Mouse (Mus musculus): ENCODE data around the gene Cerkl.

Cerkl gene

DNA sequence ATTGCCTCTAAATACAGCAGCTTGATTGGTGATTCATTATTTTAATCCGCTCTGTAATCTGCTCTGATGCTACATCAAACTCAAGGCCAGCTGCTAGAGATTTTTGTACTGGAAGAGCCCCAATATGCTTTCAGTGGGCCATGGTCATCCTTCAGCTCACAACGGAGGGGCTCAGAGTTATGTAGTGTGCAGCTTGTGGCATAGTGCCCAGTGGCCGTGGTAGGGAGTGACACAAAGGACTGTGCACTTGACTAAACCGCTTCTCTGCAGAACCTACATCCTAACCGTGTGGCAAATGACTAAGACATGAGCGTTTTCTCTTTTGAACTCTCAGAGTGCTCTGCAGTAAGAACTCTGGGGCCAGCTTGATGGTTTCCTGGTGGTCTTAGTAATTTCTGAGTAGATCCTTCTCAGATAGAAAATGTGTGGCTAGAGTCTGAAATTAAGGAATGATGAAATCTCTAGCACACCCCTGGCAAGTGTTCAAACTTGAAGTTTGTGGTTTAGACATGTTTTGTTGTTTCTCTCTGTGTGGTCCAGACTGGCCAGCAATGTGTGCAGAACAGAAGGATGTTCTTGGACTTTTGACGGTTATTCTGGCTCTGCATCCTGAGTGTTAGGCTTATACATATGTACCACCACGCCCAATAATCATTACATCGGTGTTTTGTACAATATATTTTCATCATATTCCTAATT, 140.3 kb downstream of the Cerkl start:
- DNase-seq (ENCODE audit: low spot score in 2 of 2) = no peak

DNA sequence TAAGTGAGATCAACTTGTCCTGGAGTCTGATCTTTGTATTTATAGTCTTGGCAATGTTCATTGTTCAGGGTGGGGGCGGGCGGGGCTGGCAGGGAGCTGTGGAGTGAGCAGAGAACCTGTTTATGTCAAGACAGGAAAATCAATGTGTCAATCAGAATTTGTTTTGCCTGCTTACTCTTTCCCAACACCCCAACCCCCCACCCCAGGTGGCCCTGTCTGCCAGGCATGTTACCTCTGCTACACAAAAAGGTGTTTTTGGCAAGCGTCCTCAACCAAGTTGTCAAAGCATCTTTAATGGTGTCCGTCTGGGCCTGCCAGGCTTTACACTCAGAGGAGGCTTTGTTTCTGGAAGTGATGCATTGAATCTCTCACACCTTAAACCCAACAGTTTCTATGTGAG, 141.5 kb downstream of the Cerkl start:
- DNase-seq (ENCODE audit: low spot score in 2 of 2) = no peak

DNA sequence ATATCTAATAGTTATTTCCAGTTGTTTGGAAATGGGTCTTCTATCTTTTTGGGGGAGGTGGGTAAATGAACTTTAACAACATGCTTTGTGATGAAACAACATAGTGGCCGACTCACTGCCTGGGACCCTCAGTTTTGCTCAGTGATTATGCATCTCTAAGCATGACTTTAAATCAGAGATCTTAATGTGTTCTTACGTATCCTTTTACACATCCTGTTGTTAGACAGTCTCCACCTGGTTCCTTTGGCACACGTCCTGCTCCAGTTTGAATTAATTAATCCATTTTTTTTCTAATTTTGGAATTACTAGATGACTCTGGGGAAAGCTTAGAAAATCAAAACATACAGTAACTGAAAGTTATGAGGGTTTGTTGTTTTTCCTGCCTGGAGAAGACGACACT, 144.1 kb downstream of the Cerkl start:
- DNase-seq (ENCODE audit: low spot score in 2 of 2) = no peak

DNA sequence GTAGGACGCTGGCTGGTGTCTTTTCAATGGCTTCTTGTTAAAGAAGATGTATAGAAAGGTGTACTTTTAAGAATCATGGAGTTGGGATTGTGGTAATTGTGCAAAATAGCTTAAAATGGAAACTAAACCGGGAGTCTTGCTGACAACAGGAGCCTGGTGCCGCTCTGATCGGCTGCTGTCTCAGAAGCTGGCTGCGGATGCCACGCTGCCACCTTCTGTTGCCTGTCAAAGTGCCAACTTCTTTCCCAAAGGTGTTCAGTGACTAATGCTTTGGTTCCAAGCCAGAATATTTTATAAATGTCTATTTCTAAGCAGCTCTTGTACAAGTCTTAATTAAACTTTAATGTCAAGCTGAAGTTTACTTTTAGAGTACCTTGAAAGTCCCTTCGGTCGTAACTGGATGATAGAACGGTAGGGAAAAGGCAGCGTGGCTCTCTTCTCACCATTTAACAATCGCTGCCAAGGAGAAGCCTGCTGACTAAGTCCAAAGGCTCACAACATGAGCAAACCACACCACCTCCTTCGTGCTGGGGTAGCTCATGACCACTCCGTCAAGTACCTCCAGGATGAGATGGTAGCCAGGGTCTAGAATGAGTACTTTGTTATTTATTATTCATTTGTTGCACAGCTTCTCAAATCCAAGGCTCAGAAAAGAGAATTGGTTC, 147.0 kb downstream of the Cerkl start:
- DNase-seq (ENCODE audit: low spot score in 2 of 2) = peak; percentile 10 to 32

DNA sequence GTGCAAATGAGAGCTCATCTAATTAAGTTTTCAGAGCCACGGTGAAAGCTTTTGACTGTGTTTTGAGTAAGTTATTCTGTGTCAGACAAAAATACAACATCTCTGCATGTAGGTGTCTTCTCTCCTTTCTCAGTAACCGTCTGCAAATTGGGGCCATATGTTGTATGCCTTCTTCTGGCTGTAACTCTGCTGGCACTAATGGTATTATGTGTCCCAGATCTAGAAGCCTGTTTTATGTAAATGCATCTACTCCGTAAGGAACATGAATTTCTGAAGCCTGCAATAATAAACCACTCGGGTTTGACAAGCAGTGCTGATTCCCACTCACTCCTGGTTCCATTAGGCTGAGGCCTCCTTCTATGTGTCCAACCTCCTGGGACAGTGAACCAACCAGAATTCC, 149.0 kb downstream of the Cerkl start:
- peak; percentile 9 to 57 for DNase-seq (ENCODE audit: low spot score in 2 of 2)

DNA sequence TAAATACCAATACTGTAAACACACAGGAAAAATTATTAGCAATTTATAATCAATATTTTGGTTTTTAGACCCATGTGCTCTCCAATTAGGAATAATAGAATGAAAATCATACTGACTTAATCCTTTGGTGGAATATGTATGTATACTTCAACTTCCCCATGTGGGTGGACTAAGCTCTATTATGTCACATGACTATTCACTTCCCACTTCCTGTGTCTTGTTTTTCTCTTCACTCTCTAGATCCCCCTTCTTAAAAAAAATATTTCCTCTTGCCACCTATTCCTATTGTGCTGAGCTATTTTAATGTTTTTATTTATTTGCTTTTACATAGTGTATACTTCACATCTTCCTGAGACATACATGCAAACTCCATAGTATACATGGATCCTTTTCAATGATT, 154.2 kb downstream of the Cerkl start:
- DNase-seq (ENCODE audit: low spot score in 2 of 2) = no peak

DNA sequence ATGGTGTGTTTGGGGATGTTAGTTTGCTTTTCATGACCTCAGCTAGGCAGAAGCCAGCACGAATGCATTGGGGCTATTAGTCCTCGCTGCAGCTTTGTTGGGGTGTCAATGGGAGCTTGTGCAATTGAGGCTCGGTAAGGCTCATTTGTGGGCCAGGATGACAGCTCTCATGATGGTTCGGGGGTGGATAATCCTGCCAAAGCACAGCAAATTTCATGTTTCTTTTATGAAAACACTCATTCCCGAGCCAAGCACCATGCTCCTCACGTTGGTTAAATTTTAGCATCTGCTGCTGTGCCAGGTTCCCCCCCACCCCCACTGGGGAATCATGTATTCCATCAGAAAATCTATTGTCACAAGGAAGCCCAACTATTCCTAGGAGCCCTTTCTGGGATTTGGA, 164.2 kb downstream of the Cerkl start:
- no peak for DNase-seq (ENCODE audit: low spot score in 2 of 2)

DNA sequence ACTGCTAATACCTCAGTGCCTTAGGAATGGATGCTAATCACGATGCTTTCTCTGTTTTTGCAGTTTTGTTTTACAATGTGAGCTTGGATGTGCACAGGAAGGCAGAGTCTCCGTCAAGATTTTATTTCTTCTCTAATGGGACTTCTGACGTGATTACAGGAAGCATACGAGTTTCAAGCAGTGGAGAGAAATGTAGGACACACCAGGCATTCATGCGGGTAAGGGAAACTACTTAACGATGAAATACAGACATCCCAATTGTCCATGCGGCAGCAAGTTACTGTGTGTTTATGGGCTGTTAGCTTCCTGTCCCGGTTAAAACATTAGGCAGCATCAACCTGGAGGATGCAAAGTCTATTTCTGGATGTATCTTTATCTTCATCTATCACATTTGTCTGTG, 164.7 kb downstream of the Cerkl start:
- DNase-seq (ENCODE audit: low spot score in 2 of 2) = no peak

DNA sequence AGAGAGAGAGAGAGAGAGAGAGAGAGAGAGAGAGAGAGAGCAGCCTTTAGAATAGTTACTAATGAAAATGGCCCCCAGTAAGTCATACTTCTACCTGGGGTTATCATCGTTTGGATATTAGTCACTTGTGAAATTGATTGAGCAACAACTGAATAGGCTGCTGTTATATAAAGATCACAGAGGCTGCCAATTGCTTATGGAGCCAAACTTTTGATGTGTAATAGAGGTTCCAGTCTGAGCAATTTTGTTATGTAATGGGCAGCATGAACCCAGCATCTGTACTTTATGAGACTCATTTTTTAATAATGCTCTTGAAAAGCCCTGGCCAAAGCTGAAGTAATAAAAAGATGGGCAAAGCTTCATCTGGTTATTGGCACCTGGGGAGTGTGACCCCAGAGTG, 166.4 kb downstream of the Cerkl start:
- no peak for DNase-seq (ENCODE audit: low spot score in 2 of 2)

DNA sequence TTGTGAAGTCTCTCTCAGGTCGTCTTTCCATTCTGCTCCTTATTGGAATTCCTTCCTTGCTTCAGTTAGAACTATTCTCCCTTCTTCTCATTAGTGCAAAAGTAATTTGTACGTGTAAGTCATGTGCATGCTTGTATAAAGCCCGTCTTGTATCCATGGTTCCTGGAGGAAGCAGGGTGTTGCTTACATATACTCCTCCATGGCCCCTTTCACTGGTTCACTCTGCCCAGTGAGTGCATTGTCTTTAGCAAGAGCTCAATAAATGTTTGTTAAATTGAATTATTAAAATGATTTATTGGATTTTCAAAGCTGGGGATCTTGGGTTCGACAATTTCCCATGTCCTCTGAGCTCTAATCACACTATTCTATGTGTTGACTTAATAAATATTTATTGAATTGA, 172.4 kb downstream of the Cerkl start:
- DNase-seq (ENCODE audit: low spot score in 2 of 2) = no peak
